In genomic region chr1:165844956-165845355, GRCm38 (mm10) we compare ENCODE assay signal across 8 mouse cellular contexts. TPM values are rescaled to one million over a fixed set of nuclear protein-coding genes. Genes with fewer than 3 reads are reported as not detected.
DNase-seq lines count a peak whose midpoint lies in the region; ATAC-seq and TF ChIP-seq lines count a peak whose summit lies in the region.

No protein-coding gene starts in this region.

- H3K36me3 ChIP-seq in intestine, embryonic 14.5 days (ENCODE audit: control insufficient read depth, insufficient read depth, low read length) = no peaks in the 10 kb centered on the region
- H3K36me3 ChIP-seq in spleen, adult 2 months (ENCODE audit: control insufficient read depth, insufficient read depth, low read length) = no peaks in the 10 kb centered on the region

- peak; percentile 63 for DNase-seq in 416B (ENCODE audit: low read depth)
- DNase-seq in CD8-positive naive resting alpha-beta T cell, adult 2 months (ENCODE audit: low read depth in 2 of 2, low spot score in 2 of 2) = peak; percentile 59 to 64
- DNase-seq in intestine, embryonic 14.5 days (ENCODE audit: low spot score) = no peak
- peak; percentile 34 for DNase-seq in lung, postnatal 14 days
- peak in 1 of 2 experiments; percentile 53 for DNase-seq in spleen, adult 2 months (ENCODE audit: low read depth in 1 of 2, low spot score in 2 of 2)
- no peak for DNase-seq in cerebellum, adult 11 months
- no peak for DNase-seq in left cerebral cortex, postnatal 4 days

- intact Hi-C loops in left cerebral cortex, postnatal 4 days (cut with DNase I) = no loop called here

- TF ChIP-seq CTCF in embryonic fibroblast, embryonic 13.5 days (IDR thresholded peaks at IDR 0.05; ENCODE audit: borderline replicate concordance, insufficient read depth, low read length) = no peak
- no peak for TF ChIP-seq CTCF in spleen, adult 2 months (IDR thresholded peaks at IDR 0.05; ENCODE audit: extremely low read depth, insufficient read depth, insufficient read length, insufficient replicate concordance)

- peaks cover 59% of the 10 kb centered on the region for H3K27me3 ChIP-seq in intestine, embryonic 14.5 days (replicated peaks; ENCODE audit: control insufficient read depth, insufficient read depth, low read length)
- H3K27me3 ChIP-seq in spleen, adult 2 months (ENCODE audit: control insufficient read depth, insufficient read depth, low read length) = no peaks in the 10 kb centered on the region

- H3K4me1 ChIP-seq in embryonic fibroblast, embryonic 13.5 days (ENCODE audit: control insufficient read depth, insufficient read depth, low read length) = no peaks in the 10 kb centered on the region
- H3K4me1 ChIP-seq in intestine, embryonic 14.5 days (replicated peaks; ENCODE audit: control insufficient read depth, insufficient read depth, low read length) = peaks cover 13% of the 10 kb centered on the region; the same call in 1 of the 2 replicates
- peaks cover 24% of the 10 kb centered on the region; the same call in 1 of the 2 replicates for H3K4me1 ChIP-seq in spleen, adult 2 months (ENCODE audit: control insufficient read depth, insufficient read depth, insufficient read length)

- no peak overlapping the region for H3K27ac ChIP-seq in embryonic fibroblast, embryonic 13.5 days (ENCODE audit: insufficient read depth, low read length)
- H3K27ac ChIP-seq in intestine, embryonic 14.5 days (ENCODE audit: low read depth) = no peak overlapping the region
- peak overlapping the region; percentile 86 for H3K27ac ChIP-seq in spleen, adult 2 months (ENCODE audit: insufficient read depth, low read length)

- WGBS in intestine, embryonic 14.5 days = 2% methylated on average over 23 of the region's 26 CpGs
- under 1% methylated on average over 21 of the region's 26 CpGs for WGBS in spleen, adult 2 months

- H3K9ac ChIP-seq in intestine, embryonic 14.5 days (ENCODE audit: low read length) = peak overlapping the region; percentile 36; the same call in 1 of the 2 replicates

- peak; percentile 40; the same call in 1 of the 2 replicates for ATAC-seq in intestine, embryonic 14.5 days (replicated peaks; ENCODE audit: low FRiP score, low TSS enrichment, low read depth)

- no peaks in the 10 kb centered on the region for H3K9me3 ChIP-seq in intestine, embryonic 14.5 days (ENCODE audit: control insufficient read depth, low read length)

- TF ChIP-seq POLR2A in embryonic fibroblast, embryonic 13.5 days (IDR thresholded peaks at IDR 0.05; ENCODE audit: low read depth, low read length) = no peak
- no peak for TF ChIP-seq POLR2A in spleen, adult 2 months (IDR thresholded peaks at IDR 0.05; ENCODE audit: low read depth, low read length)

- peak overlapping the region; percentile 37 for H3K4me3 ChIP-seq in embryonic fibroblast, embryonic 13.5 days (ENCODE audit: insufficient read depth, low read length)
- peak overlapping the region; percentile 43 for H3K4me3 ChIP-seq in intestine, embryonic 14.5 days (ENCODE audit: low read depth, low read length)
- peak overlapping the region; percentile 62 for H3K4me3 ChIP-seq in spleen, adult 2 months (ENCODE audit: extremely low read depth, insufficient read depth, insufficient read length)

- H3K4me2 ChIP-seq in intestine, embryonic 14.5 days (ENCODE audit: low read length) = peak overlapping the region; percentile 93

RNA-seq across cellular contexts. Expression of gene Cd247, which starts 56.5 kb away (rescaled TPM):
- polyA plus RNA-seq in embryonic fibroblast, embryonic 13.5 days (2011; ENCODE audit: insufficient read length, low read depth, missing spikeins) = not detected in 2 replicates
- 0.81 and 1.6 TPM in 2 replicates for polyA plus RNA-seq in intestine, embryonic 14.5 days (2014; fragmentation: Nextera tagmentation; extraction: Ambion mirVana)
- 38.9 and 49.1 TPM in 2 replicates for polyA plus RNA-seq in spleen, adult 2 months (2012; rRNA removed)
- total RNA-seq in left cerebral cortex, postnatal 4 days (2021) = under 1 TPM in 1 of 2 experiments, not detected in 1; 0.28 TPM

Comparison
In these comparisons a context has a peak if more than half of its experiments do, and no peak if none do; other contexts are left out.
1. DNase-seq: peak in 416B (single experiment), CD8-positive naive resting alpha-beta T cell, adult 2 months (2 of 2) and lung, postnatal 14 days (single experiment); none in intestine, embryonic 14.5 days (single experiment), cerebellum, adult 11 months (single experiment) and left cerebral cortex, postnatal 4 days (single experiment).
2. RNA of gene Cd247, which starts 56.5 kb away (polyA plus RNA-seq): 38.9 to 49.1 TPM in spleen, adult 2 months; 0.81 to 1.6 TPM in intestine, embryonic 14.5 days and not detected in embryonic fibroblast, embryonic 13.5 days; every median in the first group is over 10 times any median in the second.
3. Peak in every context shown above with its lines, with median percentiles within 50 percentile points of each other: H3K4me3 ChIP-seq.